ENCODE assay signal across 8 mouse cellular contexts in the genomic region with DNA sequence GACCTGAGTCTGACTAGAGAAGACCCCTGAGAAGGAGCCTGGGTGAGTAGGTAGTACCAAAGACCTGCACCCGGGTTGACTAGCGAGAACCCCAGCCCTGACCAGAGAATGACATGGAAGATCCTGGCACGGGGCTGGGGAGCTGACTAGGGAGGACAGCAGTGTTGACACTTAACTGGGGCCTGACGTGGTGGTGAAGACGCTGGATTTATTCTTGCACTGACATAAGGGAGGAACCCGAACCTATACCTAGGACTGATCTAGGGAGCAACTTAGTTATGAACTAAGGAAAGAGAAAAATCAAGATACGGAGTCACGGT. TPM values are rescaled to one million over a fixed set of nuclear protein-coding genes. Genes with fewer than 3 reads are reported as not detected.
DNase-seq lines count a peak whose midpoint lies in the region; ATAC-seq lines count a peak whose summit lies in the region.

No protein-coding gene starts in this region.

- peaks cover 45% of the 10 kb centered on the region for H3K36me3 ChIP-seq in heart, embryonic 12.5 days
- peaks cover 37% of the 10 kb centered on the region for H3K36me3 ChIP-seq in embryonic facial prominence, embryonic 14.5 days (ENCODE audit: control insufficient read depth, insufficient read depth, low read length)
- peaks cover 74% of the 10 kb centered on the region for H3K36me3 ChIP-seq in limb, embryonic 10.5 days
- peaks cover 16% of the 10 kb centered on the region for H3K36me3 ChIP-seq in neural tube, embryonic 12.5 days

- peak overlapping the region; percentile 87 for H3K4me3 ChIP-seq in heart, embryonic 12.5 days
- H3K4me3 ChIP-seq in embryonic facial prominence, embryonic 14.5 days (ENCODE audit: low read depth, low read length): peak overlapping the region; percentile 89
- H3K4me3 ChIP-seq in limb, embryonic 10.5 days: peak overlapping the region; percentile 80
- H3K4me3 ChIP-seq in neural tube, embryonic 12.5 days: peak overlapping the region; percentile 70

- H3K4me2 ChIP-seq in heart, embryonic 12.5 days: peak overlapping the region; percentile 87
- H3K4me2 ChIP-seq in embryonic facial prominence, embryonic 14.5 days (ENCODE audit: low read depth, low read length): peak overlapping the region; percentile 84
- peak overlapping the region; percentile 90 for H3K4me2 ChIP-seq in neural tube, embryonic 12.5 days (replicated peaks)

- H3K9me3 ChIP-seq in heart, embryonic 12.5 days (replicated peaks): peaks cover 17% of the 10 kb centered on the region
- H3K9me3 ChIP-seq in embryonic facial prominence, embryonic 14.5 days (ENCODE audit: control insufficient read depth, low read length): peaks cover 33% of the 10 kb centered on the region
- peaks cover 17% of the 10 kb centered on the region; the same call in 1 of the 2 replicates for H3K9me3 ChIP-seq in limb, embryonic 10.5 days (replicated peaks)
- H3K9me3 ChIP-seq in neural tube, embryonic 12.5 days: peaks cover 26% of the 10 kb centered on the region

- WGBS in heart, embryonic 12.5 days: 11% methylated on average over 8 of the region's 8 CpGs
- WGBS in embryonic facial prominence, embryonic 14.5 days: 16% methylated on average over 8 of the region's 8 CpGs
- WGBS in limb, embryonic 10.5 days: 18% methylated on average over 8 of the region's 8 CpGs
- 13% methylated on average over 8 of the region's 8 CpGs for WGBS in neural tube, embryonic 12.5 days

- H3K27ac ChIP-seq in heart, embryonic 12.5 days (ENCODE audit: poor library complexity, severe bottlenecking): no peak overlapping the region; the same call in 1 of the 2 replicates
- peak overlapping the region; percentile 70 for H3K27ac ChIP-seq in embryonic facial prominence, embryonic 14.5 days (replicated peaks; ENCODE audit: low read depth, low read length)
- peak overlapping the region; percentile 89 for H3K27ac ChIP-seq in limb, embryonic 10.5 days
- no peak overlapping the region for H3K27ac ChIP-seq in neural tube, embryonic 12.5 days

- H3K9ac ChIP-seq in heart, embryonic 12.5 days: peak overlapping the region; percentile 88
- H3K9ac ChIP-seq in embryonic facial prominence, embryonic 14.5 days (ENCODE audit: low read depth, low read length): peak overlapping the region; percentile 92
- H3K9ac ChIP-seq in neural tube, embryonic 12.5 days: peak overlapping the region; percentile 75

- peak; percentile 35 for ATAC-seq in heart, embryonic 12.5 days (ENCODE audit: insufficient number of reproducible peaks, low FRiP score)
- ATAC-seq in embryonic facial prominence, embryonic 14.5 days (ENCODE audit: low read depth): peak; percentile 2; the same call in 1 of the 2 replicates
- no peak for ATAC-seq in neural tube, embryonic 12.5 days (ENCODE audit: low FRiP score, low read depth)

- no peak for DNase-seq in heart, adult 9 months (ENCODE audit: low spot score in 2 of 2)
- peak; percentile 15 for DNase-seq in ES-CJ7 (ENCODE audit: low read depth, low spot score)
- no peak for DNase-seq in embryonic facial prominence, embryonic 14.5 days (ENCODE audit: low spot score)
- no peak for DNase-seq in limb, embryonic 10.5 days (ENCODE audit: low spot score)
- no peak for DNase-seq in spleen, postnatal 36 days (ENCODE audit: low spot score in 2 of 2)
- DNase-seq in lung, adult 18-20 months: no peak

- H3K27me3 ChIP-seq in heart, embryonic 12.5 days (replicated peaks): no peaks in the 10 kb centered on the region
- no peaks in the 10 kb centered on the region for H3K27me3 ChIP-seq in embryonic facial prominence, embryonic 14.5 days (replicated peaks; ENCODE audit: control insufficient read depth, insufficient read depth, low read length)
- no peaks in the 10 kb centered on the region for H3K27me3 ChIP-seq in limb, embryonic 10.5 days (ENCODE audit: low read depth, poor library complexity, severe bottlenecking)
- no peaks in the 10 kb centered on the region for H3K27me3 ChIP-seq in neural tube, embryonic 12.5 days (replicated peaks)

- H3K4me1 ChIP-seq in heart, embryonic 12.5 days (replicated peaks): peaks cover 10% of the 10 kb centered on the region
- no peaks in the 10 kb centered on the region; the same call in none of the 2 replicates for H3K4me1 ChIP-seq in embryonic facial prominence, embryonic 14.5 days (ENCODE audit: control insufficient read depth, insufficient read depth, low read length)
- H3K4me1 ChIP-seq in limb, embryonic 10.5 days: peaks cover 9% of the 10 kb centered on the region
- H3K4me1 ChIP-seq in neural tube, embryonic 12.5 days: peaks cover 10% of the 10 kb centered on the region; the same call in 1 of the 2 replicates

RNA-seq across cellular contexts. Expression of gene Ncapg2, which starts 0.6 kb away (rescaled TPM):
- 35.8 and 36.7 TPM in 2 replicates for polyA plus RNA-seq in heart, embryonic 12.5 days (2016; fragmentation: Nextera tagmentation; extraction: Ambion mirVana)
- 37.0 and 40.5 TPM in 2 replicates for polyA plus RNA-seq in embryonic facial prominence, embryonic 14.5 days (2014; fragmentation: Nextera tagmentation; extraction: Ambion mirVana)
- polyA plus RNA-seq in limb, embryonic 10.5 days (2016; fragmentation: Nextera tagmentation; extraction: Ambion mirVana): 53.0 and 63.5 TPM in 2 replicates
- polyA plus RNA-seq in neural tube, embryonic 12.5 days (2016; fragmentation: Nextera tagmentation; extraction: Ambion mirVana): 25.1 and 28.7 TPM in 2 replicates

Comparison
In these comparisons a context has a peak if more than half of its experiments do, and no peak if none do; other contexts are left out.
1. H3K27ac ChIP-seq: peak in embryonic facial prominence, embryonic 14.5 days (single experiment) and limb, embryonic 10.5 days (single experiment); none in heart, embryonic 12.5 days (single experiment) and neural tube, embryonic 12.5 days (single experiment).
2. Peak in every context shown above with its lines, with median percentiles within 50 percentile points of each other: H3K4me2 ChIP-seq, H3K4me3 ChIP-seq and H3K9ac ChIP-seq.